Mouse (Mus musculus): ENCODE results near the gene Mboat1.

DNA sequence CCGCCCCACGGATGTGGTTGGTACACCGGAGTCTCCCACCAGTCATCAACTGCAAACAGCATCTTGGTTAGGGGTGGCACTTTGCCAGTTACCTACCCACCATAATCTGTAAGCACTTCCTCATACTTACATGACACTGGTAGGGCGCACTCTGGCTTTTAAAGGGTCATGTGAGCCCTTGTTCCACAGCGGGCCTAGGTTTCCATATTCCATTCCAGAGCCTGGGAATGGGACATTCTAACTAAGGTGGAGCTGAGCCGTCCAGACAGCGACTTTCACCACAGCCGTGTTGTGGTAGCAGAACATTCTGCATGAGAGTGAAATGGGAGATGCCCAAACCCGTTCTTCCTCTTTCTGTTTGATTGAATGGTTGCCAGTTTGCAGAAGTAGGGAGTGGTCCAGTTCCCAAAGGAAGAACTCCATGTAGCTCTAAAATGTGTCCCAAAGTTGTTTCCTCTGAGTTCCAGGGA is 61.8 kb downstream of the Mboat1 start:
- TF ChIP-seq POLR2A (IDR thresholded peaks at IDR 0.05; ENCODE audit: insufficient read depth, low read depth, low read length): no peak
- no peak for TF ChIP-seq CTCF (IDR thresholded peaks at IDR 0.05)

Data from heart, adult 2 months (tissue).